Mouse (Mus musculus): ENCODE measurements around the gene Atxn3. TPM values are rescaled to one million over a fixed set of nuclear protein-coding genes. Genes with fewer than 3 reads are reported as not detected.

Gene Atxn3
- 10 to 100 TPM; 20.8 TPM for total RNA-seq (2021)

GRCm38 (mm10) chr12:101957942-101958544 lies at the start of gene Atxn3:
Gene Atxn3, minus strand, starts transcription at chr12:101958246.
- intact Hi-C loops (cut with DNase I): loop anchor here (2.0 kb wide), 1 partner anchor 45 kb away; the partner anchor contains the start of gene Trip11
- peak; percentile 98 for DNase-seq (ENCODE audit: low spot score in 2 of 2)

DNA sequence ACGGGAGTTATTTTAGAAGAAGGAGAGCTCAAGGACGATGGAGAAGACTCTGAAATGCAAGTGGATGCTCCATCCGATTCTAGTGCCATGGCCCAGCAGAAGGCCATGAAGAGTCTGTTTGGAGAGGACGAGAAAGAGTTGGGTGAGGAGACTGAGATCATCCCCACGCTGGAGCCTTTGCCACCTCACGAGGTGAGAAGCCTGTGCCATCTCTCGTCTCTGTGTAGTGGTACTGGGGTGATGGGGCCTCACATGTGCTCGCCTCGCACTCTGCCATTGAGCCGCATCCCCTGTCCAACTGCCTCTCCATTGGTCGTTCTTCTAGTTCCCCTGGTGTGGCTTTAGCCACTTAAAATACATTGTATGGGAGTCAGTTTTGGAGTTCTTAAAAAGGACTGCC lies 42.7 kb upstream of the Atxn3 start:
- no peak for DNase-seq (ENCODE audit: low spot score in 2 of 2)
- intact Hi-C loops (cut with DNase I): loop anchor here (5.0 kb wide), 2 partner anchors 127 to 387 kb away; partner anchors contain the start of gene Slc24a4

GRCm38 (mm10) chr12:101998929-101999328 lies 40.9 kb upstream of the Atxn3 start:
- DNase-seq (ENCODE audit: low spot score in 2 of 2): no peak
- intact Hi-C loops (cut with DNase I): no loop called here

DNA sequence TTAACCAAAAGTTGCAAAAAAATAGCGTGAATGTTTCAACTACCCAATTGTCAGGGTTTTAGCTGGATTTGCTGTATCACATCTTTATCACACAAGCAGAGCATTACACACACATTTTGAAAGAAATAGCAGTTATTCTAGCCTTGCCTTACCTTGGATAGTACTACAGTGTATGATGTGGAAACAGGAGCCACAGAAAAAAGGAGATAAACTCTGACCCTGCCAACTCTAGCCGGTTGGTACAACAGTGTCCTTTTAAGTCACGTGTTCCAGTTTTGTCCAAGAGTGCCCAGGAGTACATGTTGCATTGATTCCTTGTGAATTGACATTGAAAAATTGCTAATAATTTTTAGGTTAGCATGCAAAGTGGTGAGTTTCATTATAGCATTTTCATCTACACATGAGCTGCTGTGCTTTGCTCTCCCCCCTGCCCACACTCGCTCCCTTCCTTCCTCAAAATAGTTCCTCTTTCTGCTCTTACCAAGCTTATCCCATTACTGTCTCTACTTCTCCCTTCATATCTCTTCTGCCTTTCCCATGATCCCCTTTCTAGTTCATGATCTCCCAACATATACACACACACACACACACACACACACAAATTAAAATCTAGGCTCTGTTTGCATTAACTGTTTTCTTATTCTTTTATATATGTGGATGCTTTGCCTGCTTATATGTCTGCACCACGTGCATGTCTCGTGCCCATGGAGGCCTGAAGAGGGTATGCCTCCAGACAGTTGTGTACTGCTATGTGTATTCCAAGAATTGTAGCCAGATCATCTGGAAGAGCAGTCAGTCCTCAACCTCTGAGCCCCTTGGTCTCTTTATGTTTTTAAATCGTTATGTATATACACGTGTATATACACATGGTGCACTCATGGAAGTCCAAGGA lies 36.8 kb upstream of the Atxn3 start:
- DNase-seq (ENCODE audit: low spot score in 2 of 2): no peak
- intact Hi-C loops (cut with DNase I): no loop called here

GRCm38 (mm10) chr12:101987659-101988058 lies 29.6 kb upstream of the Atxn3 start:
- intact Hi-C loops (cut with DNase I): loop anchor here (5.0 to 10.0 kb wide), 2 partner anchors 195 to 267 kb away; no protein-coding TSS in a partner anchor
- DNase-seq (ENCODE audit: low spot score in 2 of 2): no peak

DNA sequence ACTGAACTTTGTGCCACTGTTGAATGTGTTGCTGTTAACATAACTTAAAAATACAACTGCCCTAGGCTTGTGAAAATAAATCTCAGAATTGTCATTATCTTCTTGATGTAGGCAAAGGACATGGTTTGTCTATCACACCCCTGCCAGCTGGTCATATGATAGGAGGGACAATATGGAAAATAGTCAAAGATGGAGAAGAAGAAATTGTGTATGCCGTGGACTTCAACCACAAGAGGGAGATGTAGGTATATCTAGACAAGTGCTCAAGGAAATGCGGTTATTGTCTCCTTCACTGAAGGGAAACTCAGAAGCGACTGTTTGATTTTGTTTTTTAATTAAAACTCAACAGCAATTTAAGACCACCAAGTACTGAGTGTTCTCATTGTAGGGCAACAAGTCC lies 27.1 kb upstream of the Atxn3 start:
- peak in 1 of 2 experiments; percentile 54 for DNase-seq (ENCODE audit: low spot score in 2 of 2)
- intact Hi-C loops (cut with DNase I): loop anchor here (1.0 to 10.0 kb wide), 3 partner anchors 197 to 400 kb away; no protein-coding TSS in a partner anchor

DNA sequence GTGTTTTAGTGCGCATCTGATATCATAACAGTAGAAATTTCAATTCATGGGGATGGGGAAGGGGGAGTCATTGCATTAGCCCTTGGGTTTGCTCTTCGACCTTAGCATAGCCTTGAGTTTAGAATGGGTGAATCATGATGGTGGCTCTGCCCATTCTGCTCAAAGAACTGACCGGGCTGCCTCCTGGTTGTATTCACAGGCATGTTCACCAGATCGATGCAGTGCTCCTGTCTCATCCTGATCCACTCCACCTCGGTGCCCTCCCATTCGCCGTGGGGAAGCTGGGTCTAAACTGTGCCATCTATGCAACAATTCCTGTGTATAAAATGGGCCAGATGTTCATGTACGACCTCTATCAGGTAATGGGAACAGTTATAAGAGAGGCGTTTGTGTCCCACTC lies 24.9 kb upstream of the Atxn3 start:
- intact Hi-C loops (cut with DNase I): loop anchor here (10.0 kb wide), 1 partner anchor 272 kb away; no protein-coding TSS in a partner anchor

GRCm38 (mm10) chr12:101981559-101981958 lies 23.5 kb upstream of the Atxn3 start:
- DNase-seq (ENCODE audit: low spot score in 2 of 2): no peak
- intact Hi-C loops (cut with DNase I): loop anchor here (10.0 kb wide), 1 partner anchor 273 kb away; no protein-coding TSS in a partner anchor

More for the DNA sequence above, 24.9 kb upstream of the Atxn3 start:
- no peak for DNase-seq (ENCODE audit: low spot score in 2 of 2)

DNA sequence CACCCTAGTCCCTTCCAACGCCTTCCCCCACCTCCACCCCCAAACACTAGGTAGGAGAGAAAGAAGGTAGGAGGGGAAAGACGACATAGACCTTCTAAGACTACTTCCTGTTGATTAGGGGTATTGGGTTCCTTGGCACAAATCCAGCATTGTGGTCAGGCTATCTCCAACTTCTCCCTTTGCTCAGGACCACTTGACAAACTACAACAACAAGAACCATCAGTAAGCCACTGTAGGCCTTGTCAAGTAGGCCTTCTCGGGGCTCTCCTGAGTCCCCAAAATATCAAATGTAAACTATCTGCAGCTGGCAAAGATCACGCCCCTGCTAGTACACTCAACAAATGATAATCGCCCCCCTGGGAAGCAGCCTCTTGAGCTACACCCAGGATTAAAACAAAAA lies 22.2 kb upstream of the Atxn3 start:
- DNase-seq (ENCODE audit: low spot score in 2 of 2): no peak
- intact Hi-C loops (cut with DNase I): loop anchor here (10.0 kb wide), 1 partner anchor 275 kb away; no protein-coding TSS in a partner anchor

- DNase-seq (ENCODE audit: low spot score in 2 of 2): no peak
- intact Hi-C loops (cut with DNase I): loop anchor here (10.0 kb wide), 1 partner anchor 766 kb away; the partner anchor contains the start of genes Moap1 and Tmem251
These were observed 21.2 kb upstream of the Atxn3 start for GRCm38 (mm10) chr12:101979213-101979750.

- no peak for DNase-seq (ENCODE audit: low spot score in 2 of 2)
- intact Hi-C loops (cut with DNase I): loop anchor here (10.0 kb wide), 1 partner anchor 766 kb away; the partner anchor contains the start of genes Moap1 and Tmem251
These were observed 20.5 kb upstream of the Atxn3 start for GRCm38 (mm10) chr12:101978588-101978987.

DNA sequence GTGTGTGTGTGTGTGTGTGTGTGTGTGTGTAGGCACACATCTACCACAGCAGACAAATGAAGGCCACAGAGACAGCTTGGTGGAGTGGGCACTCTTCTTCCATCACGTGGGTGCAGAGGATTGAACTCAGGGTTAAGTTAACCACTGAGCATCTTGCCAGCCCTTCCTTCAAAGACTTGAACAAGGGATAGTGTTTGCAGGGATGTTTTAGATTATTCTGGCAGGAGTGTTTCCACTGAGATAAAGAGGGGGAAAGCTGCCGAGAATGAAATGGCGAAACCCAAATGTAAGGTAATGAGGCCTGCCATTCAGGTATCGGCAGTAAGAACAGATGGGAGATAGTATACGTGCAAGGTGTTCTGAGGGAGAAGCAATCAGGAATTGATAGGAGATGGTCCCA lies 20.1 kb upstream of the Atxn3 start:
- DNase-seq (ENCODE audit: low spot score in 2 of 2): no peak
- intact Hi-C loops (cut with DNase I): loop anchor here (10.0 kb wide), 1 partner anchor 767 kb away; the partner anchor contains the start of genes Moap1 and Tmem251

- intact Hi-C loops (cut with DNase I): loop anchor here (2.0 to 10.0 kb wide), 2 partner anchors 491 to 767 kb away; partner anchors contain the start of genes Golga5, Moap1 and Tmem251
- no peak for DNase-seq (ENCODE audit: low spot score in 2 of 2)
These were observed 19.4 kb upstream of the Atxn3 start for GRCm38 (mm10) chr12:101977404-101977915.

- DNase-seq (ENCODE audit: low spot score in 2 of 2): no peak
- intact Hi-C loops (cut with DNase I): loop anchor here (2.0 to 10.0 kb wide), 2 partner anchors 492 to 768 kb away; partner anchors contain the start of genes Golga5, Moap1 and Tmem251
These were observed 18.8 kb upstream of the Atxn3 start for GRCm38 (mm10) chr12:101976651-101977403.

DNA sequence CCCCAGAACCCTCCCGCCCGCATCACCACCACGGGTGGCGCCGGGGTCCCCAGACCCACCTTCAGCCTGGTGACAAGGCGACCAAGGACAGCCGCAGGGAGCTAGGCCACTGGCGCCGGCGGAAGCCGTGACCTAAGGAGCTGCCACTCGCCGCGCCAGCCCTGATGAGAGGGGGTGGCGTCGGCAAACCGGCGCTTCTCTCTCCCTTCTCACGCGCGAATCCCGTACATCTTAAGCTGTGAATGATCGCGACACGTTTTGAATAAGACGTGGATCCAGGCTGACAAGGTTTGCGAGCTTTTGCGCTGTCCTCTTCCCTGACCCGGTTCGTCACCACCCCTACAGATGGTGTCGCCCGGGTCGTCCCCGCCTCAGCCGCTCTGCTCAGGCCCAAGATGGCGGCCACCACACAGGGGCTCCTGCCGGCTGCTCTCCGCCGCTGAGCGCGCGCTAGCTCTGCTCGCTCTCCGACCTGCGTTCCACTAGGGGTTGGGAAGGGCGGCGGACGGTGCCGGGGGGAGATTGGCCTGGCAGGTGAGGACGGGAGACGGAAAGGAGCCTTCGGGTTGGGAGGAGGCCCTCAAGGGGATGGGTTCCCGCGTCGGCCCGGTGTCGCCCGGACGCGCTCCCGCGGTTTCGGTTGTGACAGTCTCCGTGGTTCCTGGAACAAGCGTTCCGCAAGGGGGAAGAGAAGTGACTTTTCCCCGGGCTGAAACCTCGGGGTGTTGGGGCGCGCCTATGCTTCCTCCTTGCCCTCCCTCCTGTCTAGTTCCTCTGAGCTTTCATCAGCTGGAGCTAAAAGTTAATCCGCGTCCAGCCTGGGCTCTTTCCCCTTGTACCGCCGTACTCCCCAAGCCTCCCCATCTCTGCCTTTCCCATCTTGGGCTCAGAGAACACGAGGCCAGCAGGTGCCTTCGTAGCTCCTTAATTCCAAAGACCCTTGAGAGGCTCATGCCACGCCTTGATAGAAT lies 17.8 kb upstream of the Atxn3 start, which contains the start of gene Cpsf2:
Gene Cpsf2 (plus strand): TSS at position 388 of the 971 bp plus-strand sequence.
- DNase-seq (ENCODE audit: low spot score in 2 of 2): peak; percentile 88 to 91
- intact Hi-C loops (cut with DNase I): loop anchor here (2.0 to 10.0 kb wide), 2 partner anchors 493 to 769 kb away; partner anchors contain the start of genes Golga5, Moap1 and Tmem251

- intact Hi-C loops (cut with DNase I): loop anchor here (10.0 kb wide), 1 partner anchor 770 kb away; the partner anchor contains the start of genes Moap1 and Tmem251
- DNase-seq (ENCODE audit: low spot score in 2 of 2): no peak
These were observed 17.1 kb upstream of the Atxn3 start for GRCm38 (mm10) chr12:101975167-101975600.

DNA sequence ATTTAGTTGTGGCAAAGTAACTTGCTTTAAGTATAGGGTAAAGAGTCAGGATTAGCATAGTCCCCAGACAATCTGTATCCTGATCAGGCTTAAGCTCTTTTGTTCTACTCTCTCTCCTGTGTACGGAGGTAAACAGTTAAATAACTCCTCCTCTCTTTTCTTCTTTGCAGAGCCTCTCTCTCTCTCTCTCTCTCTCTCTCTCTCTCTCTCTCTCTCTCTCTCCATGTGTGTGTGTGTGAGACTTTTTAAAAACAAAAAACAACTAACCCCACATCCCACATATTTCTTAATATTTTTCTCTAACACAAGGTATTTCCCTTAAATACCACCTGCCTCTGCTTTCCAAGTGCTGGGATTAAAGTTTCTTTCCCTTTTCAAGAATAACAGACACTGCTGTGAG lies 16.5 kb upstream of the Atxn3 start:
- intact Hi-C loops (cut with DNase I): loop anchor here (10.0 kb wide), 1 partner anchor 770 kb away; the partner anchor contains the start of genes Moap1 and Tmem251
- no peak for DNase-seq (ENCODE audit: low spot score in 2 of 2)

All from left cerebral cortex, postnatal 25 days (tissue).